Mouse (Mus musculus) adrenal gland, postnatal 25 days (tissue): ENCODE data around the gene Il27ra. TPM values are rescaled to one million over a fixed set of nuclear protein-coding genes. Genes with fewer than 3 reads are reported as not detected.
"Not testable (repeated sequence)": the region's sequence is repeated elsewhere in the genome, so short reads cannot be mapped to it uniquely, and the experiment has no call there.

Source experiments
- DNase-seq: peaks from one replicate; pipeline ENCODE4 v3.0.0; 2021; ENCODE audit warnings: mixed read lengths
- microRNA-seq, 2 experiments: library from miRNA; unstranded; fragments of <30 nt; microRNA quantifications; one replicate each; pipeline ENCODE4 v1.2.0; 2021
- total RNA-seq: library from RNA; stranded (reverse); gene quantifications from 2 replicates; pipeline ENCODE4 v1.2.3, GENCODE M21; 2021

Gene Il27ra
- total RNA-seq, 1 experiment from 2014 or later, result 3.6 TPM

GRCm38 (mm10) chr8:83995973-83996372, 46.4 kb downstream of the Il27ra start:
- DNase-seq, result no peak

- DNase-seq, result no peak
Observed at GRCm38 (mm10) chr8:83994030-83994429, 48.4 kb downstream of the Il27ra start.

- DNase-seq, result no peak
Observed at GRCm38 (mm10) chr8:83992488-83992887, 49.9 kb downstream of the Il27ra start.

- DNase-seq, result no peak
Observed at GRCm38 (mm10) chr8:83990170-83990569, 52.2 kb downstream of the Il27ra start.

- no peak for DNase-seq
Observed at GRCm38 (mm10) chr8:83989243-83989642, 53.1 kb downstream of the Il27ra start.

- DNase-seq, result not testable (repeated sequence)
Observed at GRCm38 (mm10) chr8:83983222-83983621, 59.2 kb downstream of the Il27ra start.

GRCm38 (mm10) chr8:83982449-83982848, 59.9 kb downstream of the Il27ra start:
- DNase-seq, result no peak

- DNase-seq, result no peak
Observed at GRCm38 (mm10) chr8:83981533-83981932, 60.9 kb downstream of the Il27ra start.

GRCm38 (mm10) chr8:83980845-83981244, 61.5 kb downstream of the Il27ra start:
- peak; percentile 52 for DNase-seq

Small RNA genes within 50 kb of the gene (microRNA-seq; reads per million reads assigned to microRNA genes)
- gene Mir1199, result 0 to 0.36 reads per million in 2 experiments
- 0 reads per million in 2 experiments for gene Mir709
- 3.8 to 6.8 reads per million in 2 experiments for gene Mir8111

Other genes with a start within 250 kb of the Il27ra start
- 73.5 and 114 TPM in 2 replicates for gene Adgrl1, start 142.5 kb downstream of the Il27ra start, total RNA-seq
- gene Gm10644, start 87.4 kb downstream of the Il27ra start, total RNA-seq, result 2.1 and 3.2 TPM in 2 replicates
- 6.0 and 7.2 TPM in 2 replicates for gene Asf1b, start 87.1 kb downstream of the Il27ra start, total RNA-seq
- gene Prkaca, start 69.6 kb downstream of the Il27ra start, total RNA-seq, result 284 and 302 TPM in 2 replicates
- 44.8 and 49.8 TPM in 2 replicates for gene Samd1, start 44.9 kb downstream of the Il27ra start, total RNA-seq
- 0.67 TPM in 1 of 2 replicates, not detected in the other for gene 1700067K01Rik, start 41.1 kb downstream of the Il27ra start, total RNA-seq
- gene 2210011C24Rik, start 30.4 kb downstream of the Il27ra start, total RNA-seq, result not detected in 2 replicates
- 0.76 and 1.4 TPM in 2 replicates for gene Palm3, start 21.1 kb downstream of the Il27ra start, total RNA-seq
- not detected in 2 replicates for gene Rln3, start 2.4 kb upstream of the Il27ra start, total RNA-seq
- gene Gm10643, start 22.5 kb upstream of the Il27ra start, total RNA-seq, result 2.8 and 3.5 TPM in 2 replicates
- gene Rfx1, start 24.2 kb upstream of the Il27ra start, total RNA-seq, result 23.1 and 26.1 TPM in 2 replicates
- 21.2 and 24.5 TPM in 2 replicates for gene Dcaf15, start 62.2 kb upstream of the Il27ra start, total RNA-seq
- gene Podnl1, start 83.4 kb upstream of the Il27ra start, total RNA-seq, result 0.62 and 1.0 TPM in 2 replicates
- 31.4 and 34.9 TPM in 2 replicates for gene Cc2d1a, start 105.3 kb upstream of the Il27ra start, total RNA-seq
- gene 4930432K21Rik, start 105.4 kb upstream of the Il27ra start, total RNA-seq, result 0.73 and 1.4 TPM in 2 replicates
- gene Nanos3, start 142.6 kb upstream of the Il27ra start, total RNA-seq, result 1.3 TPM in 1 of 2 replicates, not detected in the other
- 41.3 and 44.1 TPM in 2 replicates for gene Zswim4, start 194.5 kb upstream of the Il27ra start, total RNA-seq
- gene D8Ertd738e, start 207.1 kb upstream of the Il27ra start, total RNA-seq, result 261 and 266 TPM in 2 replicates
- gene Mri1, start 214.7 kb upstream of the Il27ra start, total RNA-seq, result 31.3 and 45.3 TPM in 2 replicates
- gene Ccdc130, start 227.8 kb upstream of the Il27ra start, total RNA-seq, result 15.0 and 24.8 TPM in 2 replicates